Mouse (Mus musculus): ENCODE results near the gene Gpat2. TPM values are rescaled to one million over a fixed set of nuclear protein-coding genes. Genes with fewer than 3 reads are reported as not detected.

The Gpat2 gene
- total and polyA plus RNA-seq, 2 experiments from 2014 or later: 0.06 TPM; not detected in 1

DNA sequence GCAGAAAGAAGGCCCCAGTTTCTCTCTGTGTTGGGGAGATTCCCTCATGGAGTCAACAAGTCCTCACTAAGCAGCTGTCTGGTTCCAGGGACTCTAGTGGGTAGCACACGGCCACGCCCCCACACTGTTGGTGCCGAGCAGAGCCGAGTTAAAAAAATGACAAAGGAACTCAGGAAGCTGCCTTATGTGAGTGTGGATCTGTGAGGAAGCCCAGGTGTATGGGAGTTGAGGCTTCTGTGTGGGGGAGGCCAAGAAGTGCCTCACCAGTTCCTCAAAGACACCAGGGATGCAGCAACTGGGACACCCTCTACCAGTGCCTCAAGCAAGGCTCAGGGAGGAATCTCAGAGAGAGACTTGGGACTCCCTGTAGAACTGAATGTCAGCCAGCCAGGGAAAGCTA, 54.2 kb downstream of the Gpat2 start:
- 80% methylated on average over 4 of the region's 4 CpGs for WGBS
- 0 out of 2 replicates have a peak, but pooled peaks cover 1% of the 10 kb centered on the region for H3K4me1 ChIP-seq (ENCODE audit: insufficient read depth)
- H3K27ac ChIP-seq (ENCODE audit: low read depth, low read length): no peak overlapping the region
- H3K4me3 ChIP-seq (ENCODE audit: low read depth, low read length): no peak overlapping the region
- no peaks in the 10 kb centered on the region for H3K36me3 ChIP-seq (ENCODE audit: insufficient read depth)
- no peak for TF ChIP-seq CTCF (IDR thresholded peaks at IDR 0.05; ENCODE audit: low read depth)
- H3K9ac ChIP-seq: no peak overlapping the region
- H3K27me3 ChIP-seq (ENCODE audit: insufficient read depth, low read length): peaks cover 34% of the 10 kb centered on the region
- no peak for DNase-seq
- no peaks in the 10 kb centered on the region for H3K9me3 ChIP-seq (ENCODE audit: low read length)
- no peak overlapping the region for H3K4me2 ChIP-seq (ENCODE audit: low read depth)
- ATAC-seq: no peak

DNA sequence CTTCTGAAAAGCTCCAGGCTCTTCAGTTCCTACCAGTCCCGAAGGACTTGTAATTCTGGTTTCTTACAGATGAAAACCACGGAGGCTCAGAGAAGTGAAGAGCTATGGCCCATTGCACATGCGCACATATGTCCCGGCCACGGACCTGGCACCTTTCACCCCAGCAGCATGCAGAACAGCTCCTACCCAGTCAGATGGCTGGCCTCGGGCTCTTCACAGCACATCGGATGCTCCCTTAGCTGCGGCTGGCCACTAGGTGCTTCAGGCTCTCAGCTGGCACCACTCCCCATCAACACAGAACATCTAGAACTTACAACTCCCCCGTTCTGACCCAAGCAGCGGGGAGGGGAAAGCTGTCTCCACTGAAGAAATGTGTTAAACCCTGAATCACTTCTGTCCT, 54.8 kb downstream of the Gpat2 start:
- no peaks in the 10 kb centered on the region for H3K9me3 ChIP-seq (ENCODE audit: low read length)
- no peak overlapping the region for H3K27ac ChIP-seq (ENCODE audit: low read depth, low read length)
- H3K27me3 ChIP-seq (ENCODE audit: insufficient read depth, low read length): peaks cover 39% of the 10 kb centered on the region
- no peak for TF ChIP-seq CTCF (IDR thresholded peaks at IDR 0.05; ENCODE audit: low read depth)
- H3K4me1 ChIP-seq (ENCODE audit: insufficient read depth): peaks cover 7% of the 10 kb centered on the region; the same call in 1 of the 2 replicates
- WGBS: 73% methylated on average over 10 of the region's 10 CpGs
- no peak overlapping the region for H3K4me2 ChIP-seq (ENCODE audit: low read depth)
- no peak overlapping the region for H3K4me3 ChIP-seq (ENCODE audit: low read depth, low read length)
- no peak for ATAC-seq
- no peaks in the 10 kb centered on the region for H3K36me3 ChIP-seq (ENCODE audit: insufficient read depth)
- no peak overlapping the region for H3K9ac ChIP-seq
- no peak for DNase-seq

DNA sequence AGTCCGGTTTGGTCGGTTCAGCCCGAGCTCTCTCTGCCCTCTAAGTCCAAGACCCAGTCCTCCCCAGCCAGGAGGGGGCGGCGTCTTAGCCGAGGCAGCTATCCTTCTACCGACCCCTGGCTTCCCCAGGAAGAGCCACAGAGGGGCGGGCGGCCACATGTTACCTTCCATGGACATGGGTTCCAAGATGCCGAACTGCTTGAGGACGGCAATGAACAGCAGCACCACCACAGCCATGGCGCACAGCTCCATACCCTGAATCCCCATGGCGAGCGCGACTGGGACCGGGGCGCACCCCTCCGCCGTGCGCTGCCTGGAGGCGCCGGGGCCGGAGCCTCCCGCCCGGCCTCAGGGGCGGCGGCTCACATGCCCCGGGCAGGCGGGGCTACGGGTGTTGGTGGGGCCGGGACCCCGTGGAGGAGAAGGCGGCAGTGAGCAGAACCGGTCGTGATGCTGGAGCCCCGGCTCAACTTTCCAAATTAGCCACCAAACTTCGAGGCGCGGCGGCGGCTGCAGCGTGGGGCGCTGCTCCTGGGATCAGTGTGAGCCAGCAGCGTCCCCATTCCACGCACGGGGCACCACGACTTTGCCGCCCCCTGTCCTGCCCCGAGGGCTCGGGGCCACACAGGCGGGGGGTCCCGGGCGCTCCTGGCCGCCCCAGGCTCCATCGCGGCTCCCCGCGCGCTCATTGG, 57.0 kb downstream of the Gpat2 start:
- Histone ChIP-seq H3K36me3 (ENCODE audit: insufficient read depth) (no peaks in the 10 kb centered on the region), H3K27me3 (ENCODE audit: insufficient read depth, low read length) (peaks cover 40% of the 10 kb centered on the region), H3K9me3 (ENCODE audit: low read length) (no peaks in the 10 kb centered on the region), H3K9ac (0 out of 2 replicates have a peak overlapping the region, but pooled peaks have one; percentile 1), H3K4me1 (ENCODE audit: insufficient read depth) (peaks cover 9% of the 10 kb centered on the region; the same call in 1 of the 2 replicates), H3K27ac (ENCODE audit: low read depth, low read length) (no peak overlapping the region), H3K4me2 (ENCODE audit: low read depth) (peak overlapping the region; percentile 74), H3K4me3 (ENCODE audit: low read depth, low read length) (peak overlapping the region; percentile 38)
- DNase-seq (no peak), ATAC-seq (peak; percentile 10; the same call in 1 of the 2 replicates)
- no peak for TF ChIP-seq CTCF (IDR thresholded peaks at IDR 0.05; ENCODE audit: low read depth)
- WGBS: 3% methylated on average over 59 of the region's 59 CpGs

DNA sequence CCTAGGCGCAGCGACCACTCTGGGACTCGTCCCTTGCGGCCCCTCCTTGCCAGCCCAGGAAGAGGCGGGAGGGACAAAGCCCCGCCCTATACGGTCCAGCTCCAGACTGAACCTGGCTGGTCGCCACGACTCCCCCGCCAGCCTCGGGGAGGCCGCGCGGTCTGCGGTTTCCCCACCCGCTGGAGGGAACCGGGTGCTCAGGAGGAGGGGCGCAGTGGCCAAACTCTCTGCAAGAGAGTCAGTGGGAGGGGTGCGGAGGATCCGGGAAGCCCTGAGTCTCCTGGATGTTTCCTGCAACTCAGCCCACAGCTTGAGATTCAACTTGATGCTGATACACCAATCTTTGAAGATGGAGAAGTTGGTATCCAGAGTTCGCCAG, 57.5 kb downstream of the Gpat2 start:
- Histone ChIP-seq H3K36me3 (ENCODE audit: insufficient read depth) (no peaks in the 10 kb centered on the region), H3K4me1 (ENCODE audit: insufficient read depth) (peaks cover 9% of the 10 kb centered on the region; the same call in 1 of the 2 replicates), H3K27ac (ENCODE audit: low read depth, low read length) (no peak overlapping the region), H3K27me3 (ENCODE audit: insufficient read depth, low read length) (peaks cover 40% of the 10 kb centered on the region), H3K9me3 (ENCODE audit: low read length) (no peaks in the 10 kb centered on the region), H3K9ac (no peak overlapping the region), H3K4me3 (ENCODE audit: low read depth, low read length) (peak overlapping the region; percentile 38), H3K4me2 (ENCODE audit: low read depth) (peak overlapping the region; percentile 74)
- peak; percentile 62 for ATAC-seq
- WGBS: under 1% methylated on average over 20 of the region's 21 CpGs
- no peak for TF ChIP-seq CTCF (IDR thresholded peaks at IDR 0.05; ENCODE audit: low read depth)
- peak; percentile 39 for DNase-seq

DNA sequence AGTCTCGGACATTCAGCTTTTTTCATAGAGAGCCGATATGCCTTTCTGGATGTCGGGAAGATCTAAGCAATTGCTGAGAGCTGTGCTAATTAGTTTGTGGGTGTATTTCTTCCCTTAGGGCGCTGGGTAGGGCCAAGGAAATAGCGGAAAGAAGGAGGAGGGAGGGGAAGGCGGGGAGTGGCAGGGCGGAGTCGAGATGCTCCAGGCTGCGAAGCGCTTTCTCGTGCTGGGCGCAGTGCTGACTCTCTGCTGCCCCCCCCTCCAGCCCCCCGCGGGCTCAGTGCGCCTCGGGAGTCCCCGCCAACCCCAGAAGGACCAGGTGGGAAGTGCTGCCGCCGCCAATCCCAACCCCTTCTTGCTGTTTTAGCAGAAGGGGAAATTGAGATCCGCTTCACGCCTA, 58.0 kb downstream of the Gpat2 start:
- ATAC-seq: peak; percentile 35; the same call in 1 of the 2 replicates
- peaks cover 40% of the 10 kb centered on the region for H3K27me3 ChIP-seq (ENCODE audit: insufficient read depth, low read length)
- no peak overlapping the region for H3K27ac ChIP-seq (ENCODE audit: low read depth, low read length)
- H3K9ac ChIP-seq: no peak overlapping the region
- no peaks in the 10 kb centered on the region for H3K36me3 ChIP-seq (ENCODE audit: insufficient read depth)
- H3K4me2 ChIP-seq (ENCODE audit: low read depth): peak overlapping the region; percentile 74
- no peaks in the 10 kb centered on the region for H3K9me3 ChIP-seq (ENCODE audit: low read length)
- DNase-seq: no peak
- 2% methylated on average over 20 of the region's 21 CpGs for WGBS
- no peak for TF ChIP-seq CTCF (IDR thresholded peaks at IDR 0.05; ENCODE audit: low read depth)
- peaks cover 9% of the 10 kb centered on the region; the same call in 1 of the 2 replicates for H3K4me1 ChIP-seq (ENCODE audit: insufficient read depth)
- peak overlapping the region; percentile 38 for H3K4me3 ChIP-seq (ENCODE audit: low read depth, low read length)

DNA sequence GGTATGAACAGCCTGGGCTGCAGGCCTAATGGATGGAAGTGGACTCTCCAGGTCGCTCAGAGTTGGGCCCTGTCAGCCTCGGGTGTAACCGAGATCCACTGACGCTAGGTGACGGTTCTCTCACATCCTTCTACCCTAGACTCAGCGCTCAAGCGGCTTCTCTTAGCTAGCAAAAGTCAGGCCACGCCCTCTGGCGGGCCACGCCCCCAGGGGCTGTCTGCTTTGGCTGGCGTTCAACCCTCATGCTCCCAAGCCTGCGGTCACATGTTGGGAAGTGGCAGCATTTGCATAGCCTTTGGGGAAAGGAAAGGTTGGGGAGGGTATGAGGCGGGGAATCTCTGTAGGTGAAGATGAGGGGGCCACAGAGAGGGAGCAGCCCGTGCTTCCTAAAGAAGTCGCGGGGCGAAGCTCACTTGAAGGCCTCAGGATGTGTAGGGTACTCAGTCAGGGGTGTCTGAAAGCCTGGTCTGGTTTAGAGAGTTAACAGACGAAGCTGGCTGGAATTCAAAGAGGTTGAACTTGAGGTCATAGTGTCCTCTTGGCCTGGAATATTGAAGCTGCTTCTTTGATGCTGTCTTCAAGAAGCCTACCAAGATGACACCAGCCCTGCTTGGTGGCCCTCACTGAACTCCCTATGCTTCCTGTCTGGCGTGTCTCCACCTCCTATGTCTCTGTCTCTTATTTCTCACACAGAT, 59.6 kb downstream of the Gpat2 start:
- Histone ChIP-seq H3K27me3 (ENCODE audit: insufficient read depth, low read length) (peaks cover 40% of the 10 kb centered on the region), H3K9me3 (ENCODE audit: low read length) (no peaks in the 10 kb centered on the region), H3K9ac (no peak overlapping the region), H3K4me1 (ENCODE audit: insufficient read depth) (peaks cover 9% of the 10 kb centered on the region; the same call in 1 of the 2 replicates), H3K4me3 (ENCODE audit: low read depth, low read length) (peak overlapping the region; percentile 12; the same call in 1 of the 2 replicates), H3K4me2 (ENCODE audit: low read depth) (peak overlapping the region; percentile 38), H3K27ac (ENCODE audit: low read depth, low read length) (no peak overlapping the region), H3K36me3 (ENCODE audit: insufficient read depth) (no peaks in the 10 kb centered on the region)
- TF ChIP-seq CTCF (IDR thresholded peaks at IDR 0.05; ENCODE audit: low read depth): no peak; the same call in 1 of the 2 replicates
- WGBS: 9% methylated on average over 19 of the region's 19 CpGs
- ATAC-seq: peak; percentile 68
- DNase-seq: peak; percentile 79

Other genes starting within 250 kb of the Gpat2 start
- gene 1810024B03Rik, start 216.9 kb upstream of the Gpat2 start, total RNA-seq (2014; rRNA removed): 0.48 and 0.62 TPM in 2 replicates
- gene 1810024B03Rik, start 216.9 kb upstream of the Gpat2 start, polyA plus RNA-seq (2015; fragmentation: Nextera tagmentation; extraction: Ambion mirVana): 0.96 and 1.7 TPM in 2 replicates
- 88.8 and 111 TPM in 2 replicates for gene Snrnp200, start 216.8 kb upstream of the Gpat2 start, total RNA-seq (2014; rRNA removed)
- gene Snrnp200, start 216.8 kb upstream of the Gpat2 start, polyA plus RNA-seq (2015; fragmentation: Nextera tagmentation; extraction: Ambion mirVana): 27.8 and 32.6 TPM in 2 replicates
- gene Ciao1, start 177.4 kb upstream of the Gpat2 start, total RNA-seq (2014; rRNA removed): 32.8 and 50.3 TPM in 2 replicates
- gene Ciao1, start 177.4 kb upstream of the Gpat2 start, polyA plus RNA-seq (2015; fragmentation: Nextera tagmentation; extraction: Ambion mirVana): 27.8 and 33.1 TPM in 2 replicates
- 85.2 and 94.4 TPM in 2 replicates for gene Tmem127, start 177.3 kb upstream of the Gpat2 start, total RNA-seq (2014; rRNA removed)
- gene Tmem127, start 177.3 kb upstream of the Gpat2 start, polyA plus RNA-seq (2015; fragmentation: Nextera tagmentation; extraction: Ambion mirVana): 61.6 and 74.6 TPM in 2 replicates
- gene Stard7, start 155.0 kb upstream of the Gpat2 start, total RNA-seq (2014; rRNA removed): 178 and 203 TPM in 2 replicates
- 89.3 and 110 TPM in 2 replicates for gene Stard7, start 155.0 kb upstream of the Gpat2 start, polyA plus RNA-seq (2015; fragmentation: Nextera tagmentation; extraction: Ambion mirVana)
- 10.0 and 13.9 TPM in 2 replicates for gene Dusp2, start 89.0 kb upstream of the Gpat2 start, total RNA-seq (2014; rRNA removed)
- 19.1 and 20.2 TPM in 2 replicates for gene Dusp2, start 89.0 kb upstream of the Gpat2 start, polyA plus RNA-seq (2015; fragmentation: Nextera tagmentation; extraction: Ambion mirVana)
- gene Astl, start 86.6 kb upstream of the Gpat2 start, total RNA-seq (2014; rRNA removed): not detected in 2 replicates
- gene Astl, start 86.6 kb upstream of the Gpat2 start, polyA plus RNA-seq (2015; fragmentation: Nextera tagmentation; extraction: Ambion mirVana): not detected in 2 replicates
- 0.46 and 0.67 TPM in 2 replicates for gene Adra2b, start 62.0 kb upstream of the Gpat2 start, total RNA-seq (2014; rRNA removed)
- gene Adra2b, start 62.0 kb upstream of the Gpat2 start, polyA plus RNA-seq (2015; fragmentation: Nextera tagmentation; extraction: Ambion mirVana): 0.38 and 0.80 TPM in 2 replicates
- 26.3 and 28.8 TPM in 2 replicates for gene Fahd2a, start 19.4 kb downstream of the Gpat2 start, total RNA-seq (2014; rRNA removed)
- gene Fahd2a, start 19.4 kb downstream of the Gpat2 start, polyA plus RNA-seq (2015; fragmentation: Nextera tagmentation; extraction: Ambion mirVana): 27.1 and 27.4 TPM in 2 replicates
- gene Kcnip3, start 96.9 kb downstream of the Gpat2 start, total RNA-seq (2014; rRNA removed): 27.8 and 31.2 TPM in 2 replicates
- 15.8 and 20.1 TPM in 2 replicates for gene Kcnip3, start 96.9 kb downstream of the Gpat2 start, polyA plus RNA-seq (2015; fragmentation: Nextera tagmentation; extraction: Ambion mirVana)
- gene Prom2, start 116.3 kb downstream of the Gpat2 start, total RNA-seq (2014; rRNA removed): not detected in 2 replicates
- 0.04 TPM in 1 of 2 replicates, not detected in the other for gene Prom2, start 116.3 kb downstream of the Gpat2 start, polyA plus RNA-seq (2015; fragmentation: Nextera tagmentation; extraction: Ambion mirVana)
- 7.4 and 8.2 TPM in 2 replicates for gene Zfp661, start 161.9 kb downstream of the Gpat2 start, total RNA-seq (2014; rRNA removed)
- 4.1 and 5.0 TPM in 2 replicates for gene Zfp661, start 161.9 kb downstream of the Gpat2 start, polyA plus RNA-seq (2015; fragmentation: Nextera tagmentation; extraction: Ambion mirVana)
- 65.9 and 85.2 TPM in 2 replicates for gene Mrps5, start 162.0 kb downstream of the Gpat2 start, total RNA-seq (2014; rRNA removed)
- 142 and 159 TPM in 2 replicates for gene Mrps5, start 162.0 kb downstream of the Gpat2 start, polyA plus RNA-seq (2015; fragmentation: Nextera tagmentation; extraction: Ambion mirVana)
- 2.5 and 2.7 TPM in 2 replicates for gene Mal, start 231.5 kb downstream of the Gpat2 start, total RNA-seq (2014; rRNA removed)
- gene Mal, start 231.5 kb downstream of the Gpat2 start, polyA plus RNA-seq (2015; fragmentation: Nextera tagmentation; extraction: Ambion mirVana): 1.8 and 2.1 TPM in 2 replicates